Mouse (Mus musculus): ENCODE data around the gene Stx8.

Gene Stx8

GRCm38 (mm10) chr11:68228941-68229665 lies 263.1 kb downstream of the Stx8 start:
- no peak for DNase-seq (ENCODE audit: low read depth)

- no peak for DNase-seq (ENCODE audit: low read depth)
These were observed 265.6 kb downstream of the Stx8 start for GRCm38 (mm10) chr11:68231558-68231957.

- DNase-seq (ENCODE audit: low read depth) = no peak
These were observed 267.5 kb downstream of the Stx8 start for GRCm38 (mm10) chr11:68233469-68233965.

GRCm38 (mm10) chr11:68239756-68240155 lies 273.8 kb downstream of the Stx8 start:
- DNase-seq (ENCODE audit: low read depth) = no peak

GRCm38 (mm10) chr11:68244254-68244991 lies 278.4 kb downstream of the Stx8 start:
- no peak for DNase-seq (ENCODE audit: low read depth)

DNA sequence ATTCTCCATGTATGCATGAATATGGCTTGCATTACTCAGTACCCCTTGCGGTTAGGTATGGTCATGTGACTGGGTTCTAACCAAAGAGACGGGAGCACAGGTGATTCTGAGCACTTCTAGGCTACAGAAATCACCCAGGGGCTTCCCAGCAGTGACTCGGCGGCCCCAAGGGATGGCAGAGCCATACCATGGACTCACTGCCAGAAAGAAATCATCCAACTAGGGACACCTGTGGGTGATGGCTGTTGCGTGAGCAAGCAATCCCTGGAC lies 278.9 kb downstream of the Stx8 start:
- DNase-seq (ENCODE audit: low read depth) = no peak

DNA sequence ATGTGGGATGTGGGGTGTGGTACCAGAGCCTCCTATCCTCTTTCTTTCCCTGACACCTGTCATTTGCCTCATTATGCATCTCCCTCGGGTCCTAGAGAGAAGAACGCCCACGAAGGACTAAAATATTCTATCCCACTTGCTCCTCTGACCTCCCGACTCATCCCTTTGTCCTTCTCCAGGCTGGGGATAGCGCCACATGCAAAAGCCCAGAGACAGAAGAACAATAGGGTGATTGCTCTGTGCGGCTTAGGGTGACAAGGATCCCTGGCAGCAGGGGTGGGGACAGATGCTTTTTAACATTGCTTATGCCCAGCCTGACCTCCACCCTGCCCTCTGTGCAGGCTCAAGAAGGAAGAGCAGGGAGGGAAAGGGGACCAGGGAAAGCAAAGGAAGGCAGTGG lies 281.9 kb downstream of the Stx8 start:
- DNase-seq (ENCODE audit: low read depth) = no peak

DNA sequence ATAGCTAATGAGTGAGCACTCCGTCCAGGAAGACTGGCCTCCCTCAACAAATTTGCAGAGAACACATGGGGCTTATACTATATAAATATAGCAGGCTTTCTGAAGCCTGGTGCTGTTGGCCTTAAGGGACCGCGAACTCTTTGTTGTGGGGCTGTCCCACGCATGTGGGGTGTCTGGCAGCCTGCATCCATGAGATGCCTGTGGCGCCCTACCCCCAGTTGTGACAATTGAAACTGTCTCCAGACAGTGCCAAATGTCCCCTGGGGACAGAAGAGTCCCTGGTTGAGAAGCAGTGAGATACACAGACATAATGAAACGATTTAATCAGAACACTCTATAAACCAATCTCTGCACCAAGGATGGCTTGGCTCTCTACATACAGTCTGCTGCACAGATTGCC lies 284.1 kb downstream of the Stx8 start:
- no peak for DNase-seq (ENCODE audit: low read depth)

GRCm38 (mm10) chr11:68253531-68253930 lies 287.5 kb downstream of the Stx8 start:
- no peak for DNase-seq (ENCODE audit: low read depth)

All from c-Kit-positive CD71-negative TER-119-negative erythroid progenitor cells, embryonic 14.5 days (primary cell).